Mouse (Mus musculus): ENCODE data around the gene Clcn3. TPM values are rescaled to one million over a fixed set of nuclear protein-coding genes. Genes with fewer than 3 reads are reported as not detected.
A peak's percentile ranks its signal among the peaks of the same experiment; 100 is the strongest.

Gene Clcn3
- polyA plus RNA-seq, 1 experiment from 2014 or later, result 53.4 TPM

GRCm38 (mm10) chr8:60973448-60973847, 9.7 kb downstream of the Clcn3 start:
- no peak for ATAC-seq (ENCODE audit: low FRiP score)
- WGBS, result 89% methylated on average over 2 of the region's 2 CpGs
- H3K36me3 ChIP-seq (replicated peaks), result no peaks in the 10 kb centered on the region

GRCm38 (mm10) chr8:60971808-60972207, 11.3 kb downstream of the Clcn3 start:
- Histone ChIP-seq H3K27ac (no peak overlapping the region), H3K9ac (no peak overlapping the region), H3K4me3 (replicated peaks) (no peak overlapping the region), H3K36me3 (replicated peaks) (no peaks in the 10 kb centered on the region), H3K9me3 (no peaks in the 10 kb centered on the region), H3K4me1 (peaks cover 3% of the 10 kb centered on the region; the same call in 1 of the 2 replicates), H3K4me2 (no peak overlapping the region), H3K27me3 (no peaks in the 10 kb centered on the region)
- WGBS, result 67% methylated on average over 4 of the region's 4 CpGs
- ATAC-seq (ENCODE audit: low FRiP score), result no peak

More at GRCm38 (mm10) chr8:60973448-60973847, 9.7 kb downstream of the Clcn3 start:
- Histone ChIP-seq H3K9ac (no peak overlapping the region), H3K4me2 (no peak overlapping the region), H3K27ac (no peak overlapping the region), H3K4me3 (replicated peaks) (no peak overlapping the region), H3K27me3 (no peaks in the 10 kb centered on the region), H3K4me1 (peaks cover 3% of the 10 kb centered on the region; the same call in 1 of the 2 replicates), H3K9me3 (no peaks in the 10 kb centered on the region)

- no peak for ATAC-seq (ENCODE audit: low FRiP score)
- no peak overlapping the region for H3K9ac ChIP-seq
- no peak overlapping the region for H3K4me2 ChIP-seq
- H3K9me3 ChIP-seq, result no peaks in the 10 kb centered on the region
- H3K27me3 ChIP-seq, result no peaks in the 10 kb centered on the region
- H3K36me3 ChIP-seq (replicated peaks), result no peaks in the 10 kb centered on the region
- 51% methylated on average over 2 of the region's 2 CpGs for WGBS
- no peak overlapping the region for H3K27ac ChIP-seq
- peaks cover 3% of the 10 kb centered on the region; the same call in 1 of the 2 replicates for H3K4me1 ChIP-seq
- no peak overlapping the region for H3K4me3 ChIP-seq (replicated peaks)
These were observed 14.0 kb downstream of the Clcn3 start for GRCm38 (mm10) chr8:60969091-60969490.

- Histone ChIP-seq H3K4me2 (no peak overlapping the region), H3K4me1 (peaks cover 2% of the 10 kb centered on the region; the same call in 1 of the 2 replicates), H3K4me3 (replicated peaks) (no peak overlapping the region), H3K9me3 (no peaks in the 10 kb centered on the region), H3K27ac (no peak overlapping the region), H3K27me3 (no peaks in the 10 kb centered on the region), H3K36me3 (replicated peaks) (no peaks in the 10 kb centered on the region), H3K9ac (no peak overlapping the region)
- WGBS, result 63% methylated on average over 3 of the region's 3 CpGs
- no peak for ATAC-seq (ENCODE audit: low FRiP score)
These were observed 17.4 kb downstream of the Clcn3 start for GRCm38 (mm10) chr8:60965741-60966140.

GRCm38 (mm10) chr8:60965306-60965705, 17.8 kb downstream of the Clcn3 start:
- Histone ChIP-seq H3K27me3 (no peaks in the 10 kb centered on the region), H3K9ac (no peak overlapping the region), H3K4me2 (no peak overlapping the region), H3K9me3 (no peaks in the 10 kb centered on the region), H3K36me3 (replicated peaks) (no peaks in the 10 kb centered on the region), H3K4me3 (replicated peaks) (no peak overlapping the region), H3K4me1 (peaks cover 2% of the 10 kb centered on the region; the same call in 1 of the 2 replicates), H3K27ac (no peak overlapping the region)
- no peak for ATAC-seq (ENCODE audit: low FRiP score)
- WGBS, result 61% methylated on average over 6 of the region's 6 CpGs

GRCm38 (mm10) chr8:60964518-60964917, 18.6 kb downstream of the Clcn3 start:
- WGBS, result 78% methylated on average over 4 of the region's 4 CpGs

GRCm38 (mm10) chr8:60963931-60964330, 19.2 kb downstream of the Clcn3 start:
- H3K4me2 ChIP-seq, result no peak overlapping the region
- no peak overlapping the region for H3K9ac ChIP-seq
- H3K4me3 ChIP-seq (replicated peaks), result no peak overlapping the region
- 49% methylated on average over 2 of the region's 2 CpGs for WGBS
- no peak overlapping the region for H3K27ac ChIP-seq
- H3K4me1 ChIP-seq, result peaks cover 2% of the 10 kb centered on the region; the same call in 1 of the 2 replicates
- ATAC-seq (ENCODE audit: low FRiP score), result no peak
- H3K36me3 ChIP-seq (replicated peaks), result no peaks in the 10 kb centered on the region
- H3K27me3 ChIP-seq, result no peaks in the 10 kb centered on the region
- H3K9me3 ChIP-seq, result no peaks in the 10 kb centered on the region

More at GRCm38 (mm10) chr8:60964518-60964917, 18.6 kb downstream of the Clcn3 start:
- no peaks in the 10 kb centered on the region for H3K9me3 ChIP-seq
- no peak overlapping the region for H3K4me2 ChIP-seq
- no peak overlapping the region for H3K4me3 ChIP-seq (replicated peaks)
- H3K27me3 ChIP-seq, result no peaks in the 10 kb centered on the region
- ATAC-seq (ENCODE audit: low FRiP score), result no peak
- no peak overlapping the region for H3K9ac ChIP-seq
- no peaks in the 10 kb centered on the region for H3K36me3 ChIP-seq (replicated peaks)
- H3K4me1 ChIP-seq, result peaks cover 2% of the 10 kb centered on the region; the same call in 1 of the 2 replicates
- no peak overlapping the region for H3K27ac ChIP-seq

GRCm38 (mm10) chr8:60962763-60963162, 20.3 kb downstream of the Clcn3 start:
- no peak for ATAC-seq (ENCODE audit: low FRiP score)
- H3K4me1 ChIP-seq, result peaks cover 2% of the 10 kb centered on the region; the same call in 1 of the 2 replicates
- H3K27me3 ChIP-seq, result no peaks in the 10 kb centered on the region
- no peaks in the 10 kb centered on the region for H3K36me3 ChIP-seq (replicated peaks)
- no peak overlapping the region for H3K4me2 ChIP-seq
- no peak overlapping the region for H3K27ac ChIP-seq
- H3K4me3 ChIP-seq (replicated peaks), result no peak overlapping the region
- H3K9me3 ChIP-seq, result no peaks in the 10 kb centered on the region
- no peak overlapping the region for H3K9ac ChIP-seq
- 89% methylated on average over 3 of the region's 3 CpGs for WGBS

- Histone ChIP-seq H3K4me2 (no peak overlapping the region), H3K4me3 (replicated peaks) (no peak overlapping the region), H3K9ac (no peak overlapping the region), H3K4me1 (peaks cover 12% of the 10 kb centered on the region), H3K27ac (no peak overlapping the region), H3K36me3 (replicated peaks) (no peaks in the 10 kb centered on the region), H3K27me3 (no peaks in the 10 kb centered on the region), H3K9me3 (no peaks in the 10 kb centered on the region)
- WGBS, result 91% methylated on average over 7 of the region's 7 CpGs
- no peak for ATAC-seq (ENCODE audit: low FRiP score)
These were observed 26.3 kb downstream of the Clcn3 start for GRCm38 (mm10) chr8:60956847-60957246.

- no peaks in the 10 kb centered on the region for H3K9me3 ChIP-seq
- peak overlapping the region; percentile 97 for H3K27ac ChIP-seq
- peak overlapping the region; percentile 58 for H3K4me2 ChIP-seq
- peak overlapping the region; percentile 42 for H3K4me3 ChIP-seq (replicated peaks)
- peaks cover 16% of the 10 kb centered on the region for H3K4me1 ChIP-seq
- no peaks in the 10 kb centered on the region for H3K27me3 ChIP-seq
- no peaks in the 10 kb centered on the region for H3K36me3 ChIP-seq (replicated peaks)
- H3K9ac ChIP-seq, result peak overlapping the region; percentile 59
- peak; percentile 96 for ATAC-seq (ENCODE audit: low FRiP score)
- WGBS, result under 1% methylated on average over 15 of the region's 15 CpGs
These were observed 28.7 kb downstream of the Clcn3 start for GRCm38 (mm10) chr8:60954281-60955014.

- Histone ChIP-seq H3K4me2 (peak overlapping the region; percentile 38), H3K4me3 (replicated peaks) (peak overlapping the region; percentile 16; the same call in 1 of the 2 replicates)
- 37% methylated on average over 5 of the region's 5 CpGs for WGBS
These were observed 30.3 kb downstream of the Clcn3 start for GRCm38 (mm10) chr8:60952803-60953202.

GRCm38 (mm10) chr8:60951757-60952156, 31.3 kb downstream of the Clcn3 start:
- no peak overlapping the region for H3K4me3 ChIP-seq (replicated peaks)
- 82% methylated on average over 1 of the region's 1 CpGs for WGBS
- no peaks in the 10 kb centered on the region for H3K36me3 ChIP-seq (replicated peaks)
- no peak for ATAC-seq (ENCODE audit: low FRiP score)
- peaks cover 12% of the 10 kb centered on the region for H3K4me1 ChIP-seq
- no peaks in the 10 kb centered on the region for H3K27me3 ChIP-seq
- no peak overlapping the region for H3K4me2 ChIP-seq
- no peak overlapping the region for H3K27ac ChIP-seq
- H3K9me3 ChIP-seq, result no peaks in the 10 kb centered on the region
- H3K9ac ChIP-seq, result no peak overlapping the region

More at GRCm38 (mm10) chr8:60952803-60953202, 30.3 kb downstream of the Clcn3 start:
- H3K36me3 ChIP-seq (replicated peaks), result no peaks in the 10 kb centered on the region
- ATAC-seq (ENCODE audit: low FRiP score), result no peak
- no peaks in the 10 kb centered on the region for H3K27me3 ChIP-seq
- H3K4me1 ChIP-seq, result peaks cover 16% of the 10 kb centered on the region
- no peak overlapping the region for H3K27ac ChIP-seq
- no peak overlapping the region for H3K9ac ChIP-seq
- H3K9me3 ChIP-seq, result no peaks in the 10 kb centered on the region

GRCm38 (mm10) chr8:60951271-60951670, 31.8 kb downstream of the Clcn3 start:
- H3K4me2 ChIP-seq, result no peak overlapping the region
- H3K9me3 ChIP-seq, result no peaks in the 10 kb centered on the region
- peaks cover 12% of the 10 kb centered on the region for H3K4me1 ChIP-seq
- no peak overlapping the region for H3K27ac ChIP-seq
- no peak for ATAC-seq (ENCODE audit: low FRiP score)
- 54% methylated on average over 4 of the region's 4 CpGs for WGBS
- H3K4me3 ChIP-seq (replicated peaks), result no peak overlapping the region
- H3K27me3 ChIP-seq, result no peaks in the 10 kb centered on the region
- H3K9ac ChIP-seq, result no peak overlapping the region
- no peaks in the 10 kb centered on the region for H3K36me3 ChIP-seq (replicated peaks)

Measured in forebrain, embryonic 12.5 days (tissue).